Comparison of ENCODE assay signal across 9 mouse cellular contexts in the genomic region with DNA sequence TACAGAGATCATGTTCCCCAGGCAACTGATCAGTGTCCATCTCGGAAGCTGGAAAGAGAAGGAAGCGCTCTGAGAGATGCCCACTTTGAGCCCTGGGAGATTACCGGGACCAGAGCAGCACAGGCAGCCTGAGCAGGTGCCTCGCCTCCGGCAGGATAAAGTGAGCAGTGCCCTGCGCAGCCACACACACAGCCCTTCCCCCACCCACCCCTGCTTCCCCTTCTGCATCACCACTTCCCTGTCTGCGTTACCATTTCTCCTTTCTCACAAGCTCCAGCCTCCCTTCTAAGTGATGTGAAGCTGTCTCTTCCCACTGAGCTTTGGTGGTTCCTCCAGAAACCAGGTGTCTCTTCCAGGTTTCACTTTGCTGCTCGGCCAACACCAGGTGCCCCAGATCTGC. TPM values are rescaled to one million over a fixed set of nuclear protein-coding genes. Genes with fewer than 3 reads are reported as not detected.
DNase-seq lines count a peak whose midpoint lies in the region; ATAC-seq and TF ChIP-seq lines count a peak whose summit lies in the region.
"Had no signal": no experiment of that assay in that cellular context is flagged by ENCODE, and none has a peak within 500 bp of the region (broad histone marks: within the 10 kb centered on the region; RNA-seq: fewer than 3 reads in every experiment).

No protein-coding gene starts in this region.

- no peaks in the 10 kb centered on the region for H3K27me3 ChIP-seq in kidney, postnatal 0 days (ENCODE audit: insufficient read depth, low read length)
- H3K27me3 ChIP-seq in kidney, adult 2 months (replicated peaks; ENCODE audit: control insufficient read depth, insufficient read depth, low read length) = no peaks in the 10 kb centered on the region
- H3K27me3 ChIP-seq: neural tube, embryonic 15.5 days had no signal

- H3K36me3 ChIP-seq in kidney, postnatal 0 days (ENCODE audit: insufficient read depth, low read length) = no peaks in the 10 kb centered on the region
- H3K36me3 ChIP-seq in kidney, adult 2 months (ENCODE audit: control insufficient read depth, insufficient read depth, low read length) = no peaks in the 10 kb centered on the region
- peaks cover 2% of the 10 kb centered on the region; the same call in 1 of the 2 replicates for H3K36me3 ChIP-seq in ES-E14 (ENCODE audit: control insufficient read depth, insufficient read depth, low read length, poor library complexity, severe bottlenecking)
- H3K36me3 ChIP-seq: neural tube, embryonic 15.5 days had no signal

- in situ Hi-C loops in ES-E14 (cut with MboI; ENCODE audit: low sequenced_read_pairs in 2 of 2, unreplicated experiment in 2 of 2) = no loop called here

- no peak for TF ChIP-seq CTCF in kidney, postnatal 0 days (IDR thresholded peaks at IDR 0.05; ENCODE audit: low read depth)
- no peak for TF ChIP-seq CTCF in kidney, adult 2 months (conservative IDR thresholded peaks at IDR 0.05; ENCODE audit: insufficient read depth, insufficient read length, low read depth, low read length)

- no peak for TF ChIP-seq POLR2A in kidney, adult 2 months (IDR thresholded peaks at IDR 0.05; ENCODE audit: low read depth, low read length)

- WGBS in kidney, postnatal 0 days = 48% methylated on average over 8 of the region's 8 CpGs
- WGBS in kidney, adult 2 months = 43% methylated on average over 8 of the region's 8 CpGs

- no peaks in the 10 kb centered on the region for H3K9me3 ChIP-seq in kidney, postnatal 0 days (replicated peaks; ENCODE audit: low read length)
- H3K9me3 ChIP-seq in ES-E14 (ENCODE audit: control insufficient read depth, insufficient read depth, low read depth, low read length) = no peaks in the 10 kb centered on the region
- H3K9me3 ChIP-seq: neural tube, embryonic 15.5 days had no signal

- H3K4me2 ChIP-seq in kidney, postnatal 0 days (ENCODE audit: low read length) = peak overlapping the region; percentile 15
- H3K4me2 ChIP-seq: neural tube, embryonic 15.5 days had no signal

- no peak for DNase-seq in kidney, postnatal 0 days (ENCODE audit: low spot score)
- no peak for DNase-seq in kidney, adult 2 months
- no peak for DNase-seq in ES-E14 (ENCODE audit: low read depth, low spot score)
- peak; percentile 51 for DNase-seq in brain, adult 2 months (ENCODE audit: low read depth, low spot score)
- DNase-seq in lung, postnatal 36 days = peak; percentile 35
- no peak for DNase-seq in layer of hippocampus, postnatal 10 days (ENCODE audit: low spot score in 2 of 2)
- DNase-seq in gastrocnemius, adult 18-20 months (ENCODE audit: low spot score) = no peak
- DNase-seq: kidney, postnatal 36 days had no signal

- H3K9ac ChIP-seq in kidney, postnatal 0 days (ENCODE audit: low read depth, low read length) = no peak overlapping the region
- peak overlapping the region; percentile 53; the same call in 1 of the 2 replicates for H3K9ac ChIP-seq in ES-E14 (ENCODE audit: insufficient read depth, low read depth, low read length, poor library complexity, severe bottlenecking)
- H3K9ac ChIP-seq: neural tube, embryonic 15.5 days had no signal

- no peak for ATAC-seq in kidney, postnatal 0 days (replicated peaks; ENCODE audit: low FRiP score, low read depth)

- peak overlapping the region; percentile 48; the same call in 1 of the 2 replicates for H3K27ac ChIP-seq in kidney, postnatal 0 days
- H3K27ac ChIP-seq in kidney, adult 2 months (ENCODE audit: insufficient read depth, low read depth, low read length) = no peak overlapping the region; the same call in 1 of the 2 replicates
- no peak overlapping the region for H3K27ac ChIP-seq in ES-E14 (ENCODE audit: insufficient read depth, low read depth, low read length, poor library complexity, severe bottlenecking)
- H3K27ac ChIP-seq: neural tube, embryonic 15.5 days had no signal

- H3K4me3 ChIP-seq in kidney, postnatal 0 days (replicated peaks; ENCODE audit: low read depth, low read length) = no peak overlapping the region
- H3K4me3 ChIP-seq in kidney, adult 2 months (ENCODE audit: insufficient read depth, low read depth, low read length) = no peak overlapping the region
- H3K4me3 ChIP-seq in ES-E14 (ENCODE audit: insufficient read depth in 1 of 2, low read depth in 1 of 2, low read length in 2 of 2, poor library complexity in 1 of 2, severe bottlenecking in 1 of 2) = peak overlapping the region in 1 of 2 experiments; percentile 29; a peak in 2 of 4 replicates
- H3K4me3 ChIP-seq: neural tube, embryonic 15.5 days had no signal

- H3K4me1 ChIP-seq in kidney, postnatal 0 days (replicated peaks; ENCODE audit: insufficient read depth, low read length) = peaks cover 14% of the 10 kb centered on the region
- no peaks in the 10 kb centered on the region for H3K4me1 ChIP-seq in kidney, adult 2 months (ENCODE audit: control insufficient read depth, insufficient read depth, low read length)
- H3K4me1 ChIP-seq in ES-E14 (ENCODE audit: control insufficient read depth in 2 of 2, insufficient read depth in 2 of 2, low read length in 2 of 2, poor library complexity in 1 of 2) = peaks cover 14 to 30% of the 10 kb centered on the region in 2 experiments

TF ChIP-seq in ES-E14, 5 proteins besides CTCF, POLR2A, EP300 and RAD21:
- TF ChIP-seq ZNF384 (IDR thresholded peaks at IDR 0.05; ENCODE audit: low read depth, low read length) (no peak), ZC3H11A (IDR thresholded peaks at IDR 0.05; ENCODE audit: borderline replicate concordance, low read depth, low read length) (no peak), CHD2 (IDR thresholded peaks at IDR 0.05; ENCODE audit: low read depth, low read length) (no peak), HCFC1 (IDR thresholded peaks at IDR 0.05; ENCODE audit: borderline replicate concordance, insufficient read depth, low read length) (no peak), MAFK (IDR thresholded peaks at IDR 0.05; ENCODE audit: insufficient read depth, low read depth, low read length) (no peak)

RNA-seq across cellular contexts. Expression of gene Notch4, which starts 2.9 kb away (rescaled TPM):
- 6.8 and 10.6 TPM in 2 replicates for polyA plus RNA-seq in kidney, postnatal 0 days (2015; fragmentation: Nextera tagmentation; extraction: Ambion mirVana)
- 14.4 and 18.4 TPM in 2 replicates for polyA plus RNA-seq in kidney, adult 2 months (2012; rRNA removed)
- 14.0 and 24.7 TPM in 2 replicates for total RNA-seq in ES-E14 (2012; rRNA removed)
- 10 to 100 TPM; 12.9 to 13.0 TPM for total RNA-seq in layer of hippocampus, postnatal 10 days (2021)
- 1 to 10 TPM; 8.0 to 8.9 TPM for total RNA-seq in gastrocnemius, adult 18-20 months (2021)

RNA-seq across cellular contexts. Expression of gene Gpsm3, which starts 28.4 kb away (rescaled TPM):
- 28.5 and 29.5 TPM in 2 replicates for polyA plus RNA-seq in kidney, postnatal 0 days (2015; fragmentation: Nextera tagmentation; extraction: Ambion mirVana)
- 10.3 and 12.8 TPM in 2 replicates for polyA plus RNA-seq in kidney, adult 2 months (2012; rRNA removed)
- total RNA-seq in ES-E14 (2012; rRNA removed) = 4.9 and 5.8 TPM in 2 replicates
- 1 to 10 TPM; 2.3 to 4.3 TPM for total RNA-seq in layer of hippocampus, postnatal 10 days (2021)
- total RNA-seq in gastrocnemius, adult 18-20 months (2021) = 1 to 10 TPM; 1.2 to 1.5 TPM

RNA-seq across cellular contexts. Expression of gene Pbx2, which starts 29.9 kb away (rescaled TPM):
- 13.0 and 13.2 TPM in 2 replicates for polyA plus RNA-seq in kidney, postnatal 0 days (2015; fragmentation: Nextera tagmentation; extraction: Ambion mirVana)
- 51.3 and 56.2 TPM in 2 replicates for polyA plus RNA-seq in kidney, adult 2 months (2012; rRNA removed)
- 36.0 and 47.2 TPM in 2 replicates for total RNA-seq in ES-E14 (2012; rRNA removed)
- 10 to 100 TPM; 36.0 to 40.1 TPM for total RNA-seq in layer of hippocampus, postnatal 10 days (2021)
- 10 to 100 TPM; 12.0 to 12.2 TPM for total RNA-seq in gastrocnemius, adult 18-20 months (2021)

RNA-seq across cellular contexts. Expression of gene Ager, which starts 36.5 kb away (rescaled TPM):
- polyA plus RNA-seq in kidney, postnatal 0 days (2015; fragmentation: Nextera tagmentation; extraction: Ambion mirVana) = 7.4 and 7.9 TPM in 2 replicates
- 2.1 TPM in 2 replicates for polyA plus RNA-seq in kidney, adult 2 months (2012; rRNA removed)
- total RNA-seq in ES-E14 (2012; rRNA removed) = 2.3 and 2.5 TPM in 2 replicates
- 1 to 10 TPM; 1.2 to 2.4 TPM for total RNA-seq in layer of hippocampus, postnatal 10 days (2021)
- not detected for total RNA-seq in gastrocnemius, adult 18-20 months (2021)

RNA-seq across cellular contexts. Expression of gene Rnf5, which starts 42.3 kb away (rescaled TPM):
- polyA plus RNA-seq in kidney, postnatal 0 days (2015; fragmentation: Nextera tagmentation; extraction: Ambion mirVana) = 154 and 177 TPM in 2 replicates
- 208 and 256 TPM in 2 replicates for polyA plus RNA-seq in kidney, adult 2 months (2012; rRNA removed)
- 21.4 and 22.8 TPM in 2 replicates for total RNA-seq in ES-E14 (2012; rRNA removed)
- 100 to 1,000 TPM in 1 of 2 experiments, 10 to 100 TPM in 1; 96.4 to 102 TPM for total RNA-seq in layer of hippocampus, postnatal 10 days (2021)
- total RNA-seq in gastrocnemius, adult 18-20 months (2021) = 10 to 100 TPM; 22.0 to 22.1 TPM

Comparison
In these comparisons a context has a peak if more than half of its experiments do, and no peak if none do; other contexts are left out.
1. DNase-seq: peak in brain, adult 2 months (single experiment) and lung, postnatal 36 days (single experiment); none in kidney, postnatal 0 days (single experiment), kidney, adult 2 months (single experiment), ES-E14 (single experiment), layer of hippocampus, postnatal 10 days (0 of 2) and gastrocnemius, adult 18-20 months (single experiment).